Mouse (Mus musculus) thymus, adult 2 months (tissue): ENCODE data around the gene Gm17657.

Experiments used
- CTCF ChIP-seq: fragments of 200-500 bp; IDR thresholded peaks from 2 replicates; pipeline ENCODE4 v1.5.1; 2012; ENCODE audit warnings: mild to moderate bottlenecking, control low read depth, low read length, moderate library complexity, borderline replicate concordance; ENCODE audit not compliant: control insufficient read depth, poor library complexity, insufficient read depth; ENCODE audit errors: extremely low read depth
- POLR2A ChIP-seq: fragments of 200-500 bp; IDR thresholded peaks from 2 replicates; pipeline ENCODE4 v1.6.1; 2012; ENCODE audit warnings: mild to moderate bottlenecking, low read length, control low read depth, moderate library complexity; ENCODE audit not compliant: control insufficient read depth, poor library complexity, insufficient read depth; ENCODE audit errors: extremely low read depth

- TF ChIP-seq CTCF (no peak), POLR2A (no peak)
Measured at GRCm38 (mm10) chr17:29545241-29545640, 4.2 kb downstream of the Gm17657 start.
